Mouse (Mus musculus): ENCODE results near the gene Sik3.

- TF ChIP-seq CTCF (IDR thresholded peaks at IDR 0.05) (no peak), EP300 (IDR thresholded peaks at IDR 0.05) (no peak)
These were observed 205.6 kb downstream of the Sik3 start for GRCm38 (mm10) chr9:46218176-46218575.

Data from lung, postnatal 0 days (tissue).